Mouse (Mus musculus) embryo, embryonic 11.5 days (tissue): ENCODE data around the gene Olfr1445.

Experiments
- DNase-seq: peaks from one replicate; pipeline ENCODE4 v3.0.0-alpha.2; 2012; ENCODE audit warnings: low read depth, low spot score

The Olfr1445 gene

DNA sequence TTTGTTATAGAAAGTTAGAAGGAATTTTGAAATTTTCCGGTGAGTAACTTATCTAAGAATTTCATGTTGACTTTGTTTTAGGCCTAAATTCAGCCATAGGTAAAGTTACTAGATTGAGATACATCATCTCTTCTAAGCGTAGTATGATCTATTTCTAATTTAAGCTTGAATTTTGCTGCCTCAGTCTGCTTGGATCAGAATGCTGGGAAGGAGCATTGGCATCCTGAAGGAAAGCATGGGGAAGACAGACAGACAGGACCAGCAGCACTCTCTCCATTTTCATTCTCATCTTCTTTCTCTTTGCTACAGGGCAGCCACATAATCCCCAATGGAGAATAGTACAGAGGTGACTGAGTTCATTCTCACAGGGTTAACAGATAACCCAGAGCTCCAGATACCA lies at the start of gene Olfr1445:
Olfr1445 (plus strand) TSS at position 301 of the 400 bp plus-strand sequence.
- DNase-seq = no peak

DNA sequence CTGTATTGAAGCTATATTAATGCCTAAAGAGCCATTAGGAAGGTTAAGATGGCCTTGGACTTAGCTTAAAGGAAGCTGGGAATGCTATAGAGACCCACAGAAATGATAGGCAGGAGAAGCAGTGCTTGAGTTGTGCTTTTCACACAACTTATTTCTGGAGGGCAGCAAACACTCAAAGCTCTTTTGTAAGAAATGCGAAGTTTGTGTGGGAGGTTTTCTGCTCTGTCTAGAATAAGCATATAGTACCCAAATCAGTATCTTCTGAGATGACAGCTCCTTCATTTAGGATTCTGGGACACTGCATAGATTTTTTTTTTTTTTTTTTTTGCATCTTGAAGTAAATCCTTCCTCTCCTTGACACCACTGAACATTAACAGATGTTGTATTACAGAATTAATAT lies 45.1 kb upstream of the Olfr1445 start:
- no peak for DNase-seq

DNA sequence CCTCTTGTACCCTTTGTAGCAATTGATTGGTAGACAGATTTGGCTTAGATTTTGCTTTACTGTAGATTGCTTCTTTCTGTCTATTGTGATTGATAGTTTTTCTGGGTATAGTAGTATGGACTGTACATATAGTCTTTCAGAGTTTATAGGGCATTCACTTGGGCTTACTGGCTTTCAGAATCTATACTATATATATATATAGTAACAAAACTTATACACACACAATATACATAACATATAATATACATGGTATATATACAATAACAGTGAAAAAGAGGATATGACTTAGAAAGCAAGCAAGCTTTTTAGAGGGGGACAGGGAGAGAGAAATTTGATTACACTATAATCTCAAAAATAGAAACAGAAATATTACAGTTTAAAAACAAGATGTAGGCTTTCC lies 37.3 kb upstream of the Olfr1445 start, which contains the start of gene Gm5244:
Gm5244 (plus strand) TSS at position 301 of the 400 bp plus-strand sequence.
- DNase-seq = no peak

DNA sequence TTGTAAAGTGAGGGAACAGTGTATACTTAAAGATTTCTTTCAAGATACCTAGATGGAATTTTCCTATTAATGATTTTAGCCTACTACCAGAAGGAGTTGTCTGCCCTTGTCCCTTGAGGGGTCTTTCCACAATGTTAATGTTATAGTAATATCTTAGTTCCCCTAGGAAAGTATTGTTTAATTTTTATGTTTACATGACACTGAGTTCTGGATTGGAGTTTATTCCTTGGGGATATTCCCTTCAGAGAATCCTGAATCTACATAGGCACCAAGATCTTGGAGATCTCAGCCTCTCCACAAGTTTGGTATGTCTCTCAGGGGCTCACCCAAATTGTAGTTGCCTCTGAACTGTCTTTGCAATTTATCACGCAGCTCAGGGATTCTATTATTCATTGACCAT lies 26.7 kb upstream of the Olfr1445 start, which contains the start of gene Olfr1444:
Olfr1444 (plus strand) TSS at position 301 of the 400 bp plus-strand sequence.
- no peak for DNase-seq

DNA sequence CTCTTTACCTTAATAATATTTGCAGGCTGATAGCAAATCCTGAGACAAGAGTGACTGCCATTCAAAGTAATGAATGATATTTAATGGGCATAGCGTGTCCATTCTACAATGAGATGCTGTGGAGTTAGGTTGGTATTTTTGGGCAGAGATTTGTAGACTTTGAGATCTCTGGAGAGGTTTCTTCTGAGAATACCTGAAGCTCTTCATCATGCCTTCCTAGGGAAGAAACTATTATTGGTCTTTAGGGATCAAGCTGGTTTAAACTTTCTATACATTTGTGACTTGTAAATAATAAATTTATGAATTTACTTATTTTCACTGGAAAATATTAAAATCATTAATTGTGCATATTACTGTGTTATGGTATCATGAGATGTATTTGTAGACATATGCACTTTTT lies 9.8 kb downstream of the Olfr1445 start, which contains the start of gene Olfr1446:
Olfr1446 (minus strand) TSS at position 101 of the 400 bp plus-strand sequence.
- DNase-seq = no peak

DNA sequence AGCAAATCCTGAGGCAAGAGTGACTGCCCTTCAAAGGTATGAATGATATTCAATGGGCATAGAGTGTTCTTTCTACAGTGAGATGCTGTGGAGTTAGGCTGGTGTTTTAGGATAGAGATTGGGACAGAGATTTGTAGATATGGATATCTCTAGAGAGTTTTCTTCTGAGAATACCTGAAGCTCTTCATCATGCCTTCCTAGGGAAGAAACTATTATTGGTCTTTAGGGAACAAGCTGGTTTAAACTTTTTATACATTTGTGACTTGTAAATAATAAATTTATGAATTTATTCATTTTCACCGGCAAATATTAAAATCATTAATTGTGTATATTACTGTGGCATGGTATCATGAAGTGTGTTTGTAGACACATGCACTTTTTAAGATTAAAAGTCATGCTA lies 20.0 kb downstream of the Olfr1445 start, which contains the start of gene Olfr1447:
Olfr1447 (minus strand) TSS at position 101 of the 400 bp plus-strand sequence.
- no peak for DNase-seq

DNA sequence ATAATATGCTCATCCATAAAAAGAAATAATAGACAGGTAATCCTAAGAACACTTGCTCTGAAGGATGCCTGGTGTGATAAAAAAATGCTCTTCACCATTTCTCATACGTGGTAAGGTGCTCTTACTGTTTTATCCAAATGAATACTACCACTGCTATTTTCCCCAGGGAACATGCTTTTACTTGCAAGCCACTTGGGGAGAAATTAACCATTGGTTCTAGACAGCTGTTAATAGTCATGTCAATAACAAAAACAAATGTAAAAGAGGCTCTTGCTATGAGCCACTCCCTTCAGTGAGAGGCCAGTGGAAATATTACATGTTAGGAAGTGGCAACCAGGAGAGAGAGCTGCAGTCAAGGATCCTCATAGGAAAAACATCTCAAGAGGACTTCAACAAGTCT lies 40.7 kb downstream of the Olfr1445 start, which contains the start of gene Olfr1448:
Olfr1448 (minus strand) TSS at position 101 of the 400 bp plus-strand sequence.
- DNase-seq = no peak

DNA sequence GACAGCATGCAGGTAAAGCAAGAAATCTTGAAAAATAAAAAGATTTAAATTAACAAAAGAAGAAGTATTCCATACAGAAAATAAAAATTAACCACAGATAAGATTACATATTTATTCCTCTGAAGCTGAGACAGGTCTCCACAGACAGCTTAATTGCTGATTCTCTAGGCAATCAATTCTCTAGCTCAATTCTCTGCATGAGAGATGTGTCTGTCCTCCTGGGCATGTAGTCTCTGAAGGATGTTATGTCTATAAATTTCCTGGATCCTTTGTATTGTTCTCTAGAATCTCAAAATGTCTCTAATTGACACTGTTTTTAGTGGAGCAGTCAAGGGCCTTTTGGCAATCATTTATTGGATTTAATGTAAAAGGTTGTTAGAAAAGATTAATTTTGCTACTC lies 46.9 kb downstream of the Olfr1445 start, which contains the start of gene Olfr1449:
Olfr1449 (plus strand) TSS at position 301 of the 400 bp plus-strand sequence.
- DNase-seq = no peak
